19 mouse cellular contexts compared by ENCODE assay signal in the genomic region with DNA sequence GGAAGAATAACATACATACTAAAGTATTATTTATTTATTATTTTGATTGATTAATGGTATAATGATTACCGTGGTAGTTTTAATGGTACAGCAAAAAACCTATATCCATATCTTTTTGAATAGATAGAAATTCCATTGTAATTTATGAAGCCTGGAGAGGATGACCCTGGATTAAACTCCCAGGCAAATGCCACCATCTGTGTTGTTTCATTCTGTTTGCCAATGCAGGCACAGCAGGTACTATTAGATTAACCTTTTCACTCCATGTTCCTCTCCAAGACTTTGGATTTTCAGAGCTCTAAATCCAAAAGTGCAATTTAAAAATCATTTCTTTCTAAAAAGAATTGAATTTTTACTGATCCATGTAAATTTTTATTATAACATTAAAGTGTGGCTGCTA.
DNase-seq lines count a peak whose midpoint lies in the region; ATAC-seq and TF ChIP-seq lines count a peak whose summit lies in the region.
"Had no signal": no experiment of that assay in that cellular context is flagged by ENCODE, and none has a peak within 500 bp of the region (broad histone marks: within the 10 kb centered on the region; RNA-seq: fewer than 3 reads in every experiment).

No protein-coding gene starts in this region.

- ATAC-seq in forebrain, embryonic 12.5 days (ENCODE audit: low FRiP score): no peak
- ATAC-seq: activated CD4-positive, CD25-positive, alpha-beta regulatory T cell, adult 4 months; forebrain, embryonic 14.5 days; intestine, embryonic 15.5 days; Patski had no signal

- no peak for TF ChIP-seq CTCF in cerebellum, adult 2 months (IDR thresholded peaks at IDR 0.05; ENCODE audit: borderline replicate concordance, insufficient read depth, low read depth, low read length)

- 23% methylated on average over 1 of the region's 1 CpGs for WGBS in cerebellum, adult 2 months
- 91% methylated on average over 1 of the region's 1 CpGs for WGBS in forebrain, embryonic 12.5 days

- no peaks in the 10 kb centered on the region for H3K36me3 ChIP-seq in forebrain, embryonic 12.5 days (replicated peaks)
- H3K36me3 ChIP-seq: embryonic facial prominence, embryonic 10.5 days; heart, embryonic 15.5 days; intestine, embryonic 15.5 days had no signal

- H3K4me3 ChIP-seq in cerebellum, adult 2 months (replicated peaks; ENCODE audit: insufficient read depth, low read depth, low read length): no peak overlapping the region
- H3K4me3 ChIP-seq in forebrain, embryonic 12.5 days (replicated peaks): no peak overlapping the region
- H3K4me3 ChIP-seq: embryonic facial prominence, embryonic 10.5 days; heart, embryonic 15.5 days; intestine, embryonic 15.5 days had no signal

- TF ChIP-seq POLR2A in cerebellum, adult 2 months (IDR thresholded peaks at IDR 0.05; ENCODE audit: borderline replicate concordance, insufficient read depth, low read length): no peak

- no peak overlapping the region for H3K27ac ChIP-seq in cerebellum, adult 2 months (ENCODE audit: insufficient read depth, low read length)
- no peak overlapping the region for H3K27ac ChIP-seq in forebrain, embryonic 12.5 days
- H3K27ac ChIP-seq: embryonic facial prominence, embryonic 10.5 days; heart, embryonic 15.5 days; hindbrain, embryonic 14.5 days; intestine, embryonic 15.5 days had no signal

- DNase-seq in cerebellum, adult 11 months: peak; percentile 22
- peak; percentile 29 to 77 for DNase-seq in cerebellum, adult 2 months
- peak; percentile 42 to 47 for DNase-seq in cerebellum, postnatal 10 days
- DNase-seq in heart, adult 8-10 months (ENCODE audit: low spot score): no peak
- no peak for DNase-seq in gastrocnemius, postnatal 10 days
- DNase-seq: adrenal gland, postnatal 14 days; heart, adult 18-20 months; heart, postnatal 14 days; kidney, adult 18-20 months had no signal

- no peak overlapping the region for H3K4me2 ChIP-seq in forebrain, embryonic 12.5 days
- H3K4me2 ChIP-seq: heart, embryonic 11.5 days; heart, embryonic 15.5 days; hindbrain, embryonic 14.5 days; intestine, embryonic 15.5 days had no signal

- no peaks in the 10 kb centered on the region for H3K27me3 ChIP-seq in cerebellum, adult 2 months (ENCODE audit: control insufficient read depth, insufficient read depth, low read length)
- H3K27me3 ChIP-seq in forebrain, embryonic 12.5 days: no peaks in the 10 kb centered on the region
- H3K27me3 ChIP-seq: CH12.LX; heart, embryonic 15.5 days; intestine, embryonic 15.5 days had no signal

- no peak overlapping the region for H3K9ac ChIP-seq in forebrain, embryonic 12.5 days
- H3K9ac ChIP-seq: heart, embryonic 15.5 days; hindbrain, embryonic 14.5 days; intestine, embryonic 15.5 days had no signal

- no peaks in the 10 kb centered on the region for H3K9me3 ChIP-seq in forebrain, embryonic 12.5 days
- H3K9me3 ChIP-seq: embryonic facial prominence, embryonic 10.5 days; heart, embryonic 15.5 days; intestine, embryonic 15.5 days had no signal

- H3K4me1 ChIP-seq in cerebellum, adult 2 months (ENCODE audit: control insufficient read depth, insufficient read depth, low read length): no peaks in the 10 kb centered on the region; the same call in 1 of the 2 replicates
- H3K4me1 ChIP-seq in forebrain, embryonic 12.5 days: no peaks in the 10 kb centered on the region
- H3K4me1 ChIP-seq: embryonic facial prominence, embryonic 10.5 days; heart, embryonic 15.5 days; intestine, embryonic 15.5 days had no signal

Comparison
In these comparisons a context has a peak if more than half of its experiments do, and no peak if none do; other contexts are left out.
1. DNase-seq: peak in cerebellum, adult 11 months (single experiment), cerebellum, adult 2 months (2 of 2) and cerebellum, postnatal 10 days (2 of 2); none in heart, adult 8-10 months (single experiment) and gastrocnemius, postnatal 10 days (single experiment).